Mouse (Mus musculus): Measurements from ENCODE around the gene Birc2. TPM values are rescaled to one million over a fixed set of nuclear protein-coding genes. Genes with fewer than 3 reads are reported as not detected.

Gene Birc2
- polyA plus RNA-seq, 3 experiments from 2014 or later = 110 to 127 (median 119) TPM

DNA sequence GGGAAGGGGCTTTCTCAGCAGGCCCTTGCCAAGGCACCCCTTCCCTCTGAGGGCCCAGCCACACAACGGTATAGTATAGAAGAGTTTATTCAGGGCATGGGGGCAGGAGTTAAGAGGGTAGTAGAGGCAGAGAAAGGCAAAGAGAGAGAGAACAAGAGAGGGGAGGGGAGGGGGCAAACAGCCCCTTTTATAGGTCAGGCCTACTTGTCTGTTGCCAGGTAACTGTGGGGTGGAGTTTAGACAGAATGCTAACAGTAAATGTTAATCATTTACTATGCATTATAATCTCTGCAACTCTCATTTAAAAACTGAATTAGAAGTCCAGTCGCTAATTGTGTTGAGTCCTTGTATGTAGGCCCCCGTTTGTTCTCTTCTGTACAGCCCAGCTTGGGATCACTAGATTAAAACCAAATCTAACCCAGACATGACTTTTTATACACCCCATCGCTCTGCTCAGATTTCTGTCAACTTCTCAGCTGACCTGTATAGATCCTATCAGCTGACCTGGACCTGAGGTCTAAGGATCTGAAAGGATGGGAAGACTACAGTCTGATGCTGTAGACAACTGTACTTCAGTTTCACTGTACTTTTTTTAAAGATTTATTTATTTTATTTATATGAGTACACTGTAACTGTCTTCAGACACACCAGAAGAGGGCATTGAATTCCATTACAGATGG is 8.5 kb upstream of the Birc2 start:
- ATAC-seq = no peak

DNA sequence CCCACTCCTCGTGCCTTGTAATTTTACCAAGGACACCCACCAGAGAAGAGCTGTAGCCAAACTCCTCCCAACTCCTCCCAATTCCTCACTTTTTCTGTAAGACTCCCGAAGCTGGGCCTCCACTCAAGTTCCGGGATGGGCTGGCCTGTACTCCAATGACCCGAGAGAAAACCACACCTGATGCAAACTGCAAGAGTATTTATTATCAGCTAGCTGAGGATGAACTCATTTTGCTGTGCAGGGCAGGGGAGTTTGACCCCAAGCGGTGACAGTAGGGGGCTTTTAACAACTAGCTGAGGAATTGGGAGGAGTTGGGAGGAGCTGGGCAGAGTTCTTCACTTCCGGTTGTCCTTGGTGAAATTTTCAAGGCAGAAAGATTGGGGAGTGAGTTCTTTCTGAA is 4.4 kb upstream of the Birc2 start:
- ATAC-seq = no peak

DNA sequence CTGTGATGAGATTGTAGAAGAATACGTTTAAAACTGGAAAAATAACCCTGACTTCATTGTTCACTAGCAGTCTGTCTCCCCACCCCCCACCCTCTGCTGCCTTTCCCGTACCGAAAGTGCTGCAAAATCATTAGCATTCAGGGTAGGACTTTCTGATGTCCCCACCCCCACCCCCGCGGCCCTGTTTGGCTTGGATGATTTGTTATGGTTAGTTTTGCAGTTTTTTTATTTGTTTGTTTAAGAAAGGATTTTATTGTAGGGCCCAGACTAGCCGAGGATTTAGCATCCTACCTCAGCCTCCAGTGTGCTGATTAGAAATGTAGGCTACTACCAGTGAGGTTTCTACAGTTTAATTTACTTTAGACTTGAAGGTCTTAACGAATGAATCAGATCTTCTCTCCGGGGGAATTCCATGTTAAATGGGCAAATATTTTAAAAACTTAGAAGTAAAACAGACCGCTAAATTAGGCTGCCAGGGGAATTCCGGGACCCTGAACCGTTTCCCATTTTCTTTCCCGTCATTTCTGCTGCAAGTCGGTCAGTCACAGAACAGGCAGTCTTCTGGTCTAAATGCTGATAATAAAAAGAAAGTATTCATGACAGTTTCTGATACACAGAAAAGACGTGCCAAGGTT is 1.1 kb upstream of the Birc2 start:
- peak; percentile 16 for ATAC-seq

DNA sequence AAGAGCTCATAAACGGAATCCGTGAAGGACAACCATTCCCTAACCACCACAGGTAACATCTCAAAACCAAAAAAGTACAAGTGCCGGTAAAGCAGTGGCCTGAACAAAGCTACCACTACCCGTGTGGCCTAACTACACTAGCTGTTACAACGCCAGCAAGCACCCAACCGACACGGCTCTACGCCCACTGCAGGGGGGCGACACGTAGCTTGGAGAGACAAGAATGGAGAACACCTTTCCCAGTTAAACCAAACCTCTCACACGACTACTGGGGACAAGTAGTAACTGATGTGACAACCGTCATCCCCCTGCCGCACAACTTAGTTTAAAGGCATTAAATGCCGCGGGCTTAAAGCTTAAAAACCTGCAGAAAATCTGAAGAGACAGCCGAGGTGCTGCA is 533 bp downstream of the Birc2 start:
- peak; percentile 12 for ATAC-seq

DNA sequence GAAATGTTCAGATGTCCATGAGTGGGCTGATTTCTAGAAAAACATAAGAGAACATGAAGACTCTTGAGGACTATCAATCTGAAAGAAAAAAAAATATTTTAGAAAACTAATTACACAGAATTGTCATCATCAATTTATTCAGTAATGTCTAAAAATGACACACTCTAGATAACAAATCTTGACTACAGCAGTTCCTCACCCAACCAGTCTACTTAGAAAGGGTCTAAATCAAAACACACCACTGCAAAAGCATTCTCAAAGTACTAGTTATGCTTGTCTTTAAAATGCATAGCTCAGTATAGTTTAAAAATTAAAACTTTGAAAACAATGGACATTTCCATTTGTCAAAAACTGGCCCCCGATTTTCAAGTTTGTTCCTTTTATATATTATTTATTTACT is 1.6 kb downstream of the Birc2 start:
- no peak for ATAC-seq

DNA sequence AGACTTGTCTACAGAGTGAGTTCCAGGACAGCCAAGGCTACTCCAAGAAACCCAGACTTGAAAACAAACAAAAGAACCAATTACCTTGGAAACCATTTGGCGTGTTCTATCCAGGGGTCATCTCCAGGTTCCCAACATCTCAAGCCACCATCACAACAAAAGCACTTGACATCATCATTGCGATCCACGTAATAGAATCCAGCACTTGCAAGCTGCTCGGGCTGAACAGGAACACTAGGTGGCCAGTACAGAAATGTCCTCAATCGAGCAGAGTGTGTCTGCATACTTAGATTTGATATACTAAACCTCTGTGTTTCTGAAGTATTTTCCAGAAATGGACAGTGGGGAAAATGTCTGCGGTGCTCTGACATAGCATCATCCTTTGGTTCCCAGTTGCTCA is 3.4 kb downstream of the Birc2 start:
- ATAC-seq = no peak

DNA sequence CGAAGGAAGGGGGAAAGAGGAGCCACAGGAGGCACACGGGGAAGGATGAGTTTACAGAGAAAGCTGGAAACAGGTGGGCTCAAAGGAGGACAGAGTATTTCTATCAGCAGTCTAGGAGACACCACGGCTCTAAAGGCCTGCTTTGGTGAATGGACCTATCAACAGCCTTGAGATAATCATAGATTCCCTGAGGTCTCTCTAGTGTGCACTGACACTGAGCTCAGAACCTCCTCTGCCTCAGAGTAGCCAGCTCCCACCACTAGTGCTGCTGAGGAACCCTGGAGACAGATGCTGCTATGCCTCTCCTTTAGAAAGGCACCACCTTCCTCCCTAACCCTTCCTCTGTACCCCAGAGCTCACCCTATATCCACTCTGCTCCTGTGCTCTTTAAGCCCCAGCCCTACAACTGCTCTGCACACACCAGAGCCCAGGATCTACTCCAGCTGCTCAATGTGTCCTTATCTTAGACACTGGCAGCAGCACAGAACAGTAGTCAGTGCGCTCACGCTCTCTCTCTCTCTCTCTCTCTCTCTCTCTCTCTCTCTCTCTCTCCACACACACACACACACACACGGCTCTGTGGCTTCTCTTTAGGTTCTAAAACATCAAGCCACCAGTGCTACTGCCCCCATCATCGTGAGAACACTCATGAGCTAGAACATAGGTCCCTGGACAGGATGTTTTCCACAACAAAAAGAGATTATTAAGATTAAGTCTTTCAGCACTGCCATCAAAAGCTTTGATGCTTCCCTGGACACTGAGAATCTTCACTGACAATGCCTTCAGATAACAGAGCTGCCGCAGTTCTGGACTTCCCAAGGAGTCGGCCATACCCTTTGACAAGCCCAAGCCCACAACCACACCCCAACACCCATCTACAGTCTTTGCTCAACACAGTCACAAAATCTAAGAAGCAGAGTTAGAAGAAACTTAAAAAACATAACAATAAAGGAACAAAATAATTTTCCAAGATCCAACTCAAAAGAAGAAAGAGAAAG is 7.0 kb downstream of the Birc2 start:
- peak; percentile 60 for ATAC-seq

DNA sequence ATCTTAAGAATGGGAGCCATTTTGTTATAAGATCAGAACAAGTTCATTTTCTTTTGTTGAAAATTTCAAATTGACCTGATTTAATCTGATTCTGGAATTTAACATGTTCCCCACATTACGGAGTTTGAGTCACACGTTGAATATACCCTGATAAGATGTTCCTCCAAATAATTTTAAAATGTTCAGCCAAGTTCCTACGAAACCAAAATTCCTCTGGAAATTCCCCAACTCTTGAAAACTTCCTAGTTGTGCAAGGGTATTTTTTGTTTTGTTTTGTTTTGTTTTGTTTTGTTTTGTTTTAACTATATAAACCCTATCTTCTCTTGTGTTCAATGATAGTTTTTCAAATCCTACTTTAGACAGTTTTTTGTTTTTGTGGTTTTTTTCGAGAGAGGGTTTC is 8.2 kb downstream of the Birc2 start:
- ATAC-seq = no peak

DNA sequence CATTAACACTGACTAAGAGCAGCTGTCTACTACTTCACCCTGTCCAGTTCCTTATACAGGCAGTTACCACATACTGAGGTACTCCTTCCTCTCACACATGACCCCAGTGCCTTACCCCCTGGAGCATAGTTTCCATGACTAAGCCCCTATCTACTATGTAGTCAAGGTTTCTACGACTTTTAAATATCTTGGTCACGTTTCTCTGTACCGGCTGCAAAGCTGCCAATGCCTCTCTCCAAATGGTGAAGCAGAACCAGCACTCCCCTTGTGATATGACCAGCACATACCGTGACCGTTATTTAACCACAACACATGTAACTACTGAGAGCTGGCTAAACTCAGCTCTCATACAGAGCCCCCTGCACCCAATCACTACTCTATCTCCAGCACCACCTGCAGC is 11.9 kb downstream of the Birc2 start:
- no peak for ATAC-seq

DNA sequence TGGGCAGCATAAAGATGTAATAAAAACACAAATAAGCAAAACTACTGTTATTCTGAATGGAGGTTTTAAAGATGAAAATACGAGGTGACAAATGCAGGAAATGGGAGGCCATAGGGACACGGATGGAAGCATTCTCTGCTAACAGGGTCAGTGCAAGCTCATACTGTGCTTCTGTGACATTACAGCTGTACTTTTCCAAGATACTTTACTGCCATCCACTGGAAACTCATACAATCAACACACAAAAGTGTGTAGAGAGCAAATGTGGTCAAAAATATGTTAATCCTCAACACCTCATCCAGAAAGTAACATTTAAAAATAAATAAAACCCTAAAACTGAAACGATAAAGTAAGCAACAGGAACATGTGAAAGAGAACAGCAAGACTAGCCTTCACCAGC is 14.1 kb downstream of the Birc2 start:
- no peak for ATAC-seq

DNA sequence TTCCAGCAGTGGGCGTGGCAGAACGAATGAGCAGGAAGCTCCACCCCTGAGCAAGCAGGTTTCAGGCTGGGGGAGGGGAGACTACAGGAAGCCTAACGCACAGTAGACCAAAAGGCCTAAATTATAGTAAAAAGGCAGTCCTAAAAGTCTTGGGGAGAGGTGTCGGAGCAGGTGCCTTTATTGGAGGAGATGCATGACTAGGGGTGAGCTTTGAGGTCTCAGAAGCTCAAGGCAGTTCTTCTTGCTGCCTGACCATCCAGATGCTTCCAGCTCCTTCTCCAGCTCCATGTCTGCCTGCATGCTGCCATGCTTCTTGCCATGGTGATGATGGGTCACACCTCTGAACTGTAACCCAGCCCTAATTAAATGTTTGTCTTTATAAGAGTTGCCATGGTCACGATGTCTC is 31.8 kb downstream of the Birc2 start:
- ATAC-seq = peak; percentile 46

DNA sequence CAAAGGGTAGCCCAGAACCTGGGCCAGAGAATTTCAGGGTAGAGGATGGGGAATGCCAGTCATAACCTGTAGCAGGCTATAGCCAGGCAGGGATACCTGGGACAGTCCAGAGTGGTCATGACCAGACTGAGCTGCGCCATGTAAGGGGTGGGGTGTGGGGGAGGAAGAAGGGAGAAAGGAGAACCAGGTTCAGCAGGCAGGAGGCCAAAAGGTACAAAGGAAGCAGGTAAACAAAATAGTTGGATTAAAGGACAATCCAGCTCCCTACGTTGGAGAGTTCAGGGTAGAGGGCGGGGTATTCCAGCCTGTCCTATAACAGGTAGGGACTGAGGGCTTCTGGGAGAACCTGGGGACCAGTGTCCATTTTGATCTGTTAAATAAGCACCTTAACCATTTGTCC is 38.3 kb downstream of the Birc2 start:
- ATAC-seq = no peak

DNA sequence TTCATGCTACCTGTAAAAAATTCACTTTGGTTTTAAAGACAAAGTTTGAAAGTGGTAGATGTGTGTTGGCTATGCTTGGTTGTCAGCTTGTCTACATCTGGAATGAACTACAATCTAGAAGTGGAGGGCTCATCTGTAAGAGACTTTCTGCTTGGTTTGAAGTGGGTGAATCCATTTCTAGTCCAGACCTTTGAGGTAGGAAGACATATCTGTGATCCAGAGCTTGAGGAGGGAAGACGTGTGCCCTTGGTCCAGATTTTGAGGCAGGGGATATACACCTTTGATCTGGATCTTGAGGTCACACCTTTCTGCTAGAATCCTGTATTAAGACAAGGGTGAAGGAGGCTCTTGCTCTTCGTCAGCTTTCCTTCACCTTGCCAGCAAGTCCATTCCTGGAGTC is 39.3 kb downstream of the Birc2 start:
- ATAC-seq = no peak

DNA sequence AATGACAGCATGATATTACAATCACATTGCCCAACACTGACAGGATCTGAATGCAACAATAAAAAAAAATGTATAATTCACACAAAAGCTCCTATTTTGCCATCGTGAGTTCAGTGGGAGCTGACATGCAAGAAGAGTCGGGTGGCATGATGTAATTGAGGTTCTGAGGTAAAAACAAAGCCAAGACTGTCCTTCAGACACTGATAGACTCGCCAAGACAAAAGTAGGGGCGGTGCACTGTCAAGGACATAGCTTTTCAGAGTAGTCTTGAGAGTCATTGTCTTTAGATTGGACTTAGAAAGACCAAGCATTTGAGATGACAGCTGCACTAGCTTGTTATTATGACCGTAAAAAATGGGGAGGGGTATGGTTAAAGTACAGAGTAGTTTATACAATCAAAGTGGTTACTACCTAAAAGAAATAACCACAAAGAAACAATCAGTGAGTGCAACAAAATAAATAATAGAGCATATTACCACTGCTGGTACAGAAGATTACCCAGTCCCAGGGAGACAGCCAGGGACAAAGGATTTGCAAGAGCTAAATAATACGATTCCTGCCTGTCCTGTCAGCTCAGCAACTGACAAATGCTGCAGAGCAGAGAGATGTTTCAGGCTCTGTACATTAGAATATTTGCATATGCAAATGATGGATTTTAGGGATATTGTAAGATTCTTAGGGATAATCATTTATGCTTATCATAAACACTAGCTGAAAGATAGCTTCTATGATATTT is 40.6 kb downstream of the Birc2 start:
- no peak for ATAC-seq

DNA sequence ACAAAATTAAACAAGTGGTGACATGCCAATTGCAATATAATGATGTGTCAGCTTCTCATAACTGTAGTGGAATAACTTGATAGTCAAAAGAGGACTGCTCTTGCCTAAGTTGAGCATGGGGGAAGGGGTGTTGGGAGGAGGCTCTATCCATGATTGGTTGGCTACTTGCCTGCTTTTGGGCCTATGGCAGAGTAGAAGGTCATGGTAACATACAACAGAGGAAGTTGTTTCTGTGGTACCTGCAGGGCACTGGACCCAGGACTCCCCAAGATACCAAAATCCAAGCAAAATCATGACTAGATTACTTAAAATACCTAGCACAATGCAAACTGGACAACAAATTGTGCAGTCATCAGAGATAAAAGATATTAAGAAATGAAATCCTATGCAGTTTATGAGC is 41.3 kb downstream of the Birc2 start:
- ATAC-seq = no peak

DNA sequence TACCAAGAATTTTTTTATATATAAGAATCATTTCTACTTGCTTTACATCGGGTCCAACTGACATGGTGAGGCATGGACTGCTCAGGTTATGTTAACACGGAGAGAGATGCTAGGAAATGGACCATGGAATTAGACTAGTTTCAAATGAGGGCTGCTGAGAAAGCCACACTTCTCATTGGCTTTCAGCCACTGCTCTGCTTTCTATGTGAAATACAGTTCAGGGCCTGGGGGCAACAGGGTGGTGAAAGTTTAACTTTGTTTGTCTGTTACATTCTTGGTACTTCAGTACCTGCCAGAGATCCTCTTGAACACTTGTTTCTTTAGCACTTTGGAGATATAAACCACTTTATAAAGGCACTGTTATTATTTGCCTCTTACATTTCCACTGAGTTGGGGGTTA is 43.3 kb downstream of the Birc2 start:
- no peak for ATAC-seq

DNA sequence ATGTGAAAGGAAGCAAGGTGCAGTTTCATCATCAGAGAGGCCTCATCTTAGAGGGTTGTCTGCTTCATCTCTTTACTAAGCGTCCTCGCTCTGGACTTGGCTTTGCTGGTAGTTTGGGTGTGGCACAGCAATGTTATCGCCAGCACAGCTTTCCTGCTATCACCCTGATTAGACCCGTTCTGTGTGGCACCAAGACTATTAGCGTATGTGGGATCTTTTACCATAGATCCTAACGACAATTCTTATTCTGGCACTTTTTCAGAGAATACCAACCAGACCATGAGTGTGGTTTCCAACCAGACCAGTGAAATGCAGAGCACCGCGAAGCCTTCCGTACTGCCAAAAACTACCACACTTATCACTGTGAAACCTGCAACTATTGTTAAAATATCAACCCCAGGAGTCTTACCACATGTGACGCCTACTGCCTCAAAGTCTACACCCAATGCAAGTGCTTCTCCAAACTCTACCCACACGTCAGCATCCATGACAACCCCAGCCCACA is 46.2 kb downstream of the Birc2 start:
- no peak for ATAC-seq

DNA sequence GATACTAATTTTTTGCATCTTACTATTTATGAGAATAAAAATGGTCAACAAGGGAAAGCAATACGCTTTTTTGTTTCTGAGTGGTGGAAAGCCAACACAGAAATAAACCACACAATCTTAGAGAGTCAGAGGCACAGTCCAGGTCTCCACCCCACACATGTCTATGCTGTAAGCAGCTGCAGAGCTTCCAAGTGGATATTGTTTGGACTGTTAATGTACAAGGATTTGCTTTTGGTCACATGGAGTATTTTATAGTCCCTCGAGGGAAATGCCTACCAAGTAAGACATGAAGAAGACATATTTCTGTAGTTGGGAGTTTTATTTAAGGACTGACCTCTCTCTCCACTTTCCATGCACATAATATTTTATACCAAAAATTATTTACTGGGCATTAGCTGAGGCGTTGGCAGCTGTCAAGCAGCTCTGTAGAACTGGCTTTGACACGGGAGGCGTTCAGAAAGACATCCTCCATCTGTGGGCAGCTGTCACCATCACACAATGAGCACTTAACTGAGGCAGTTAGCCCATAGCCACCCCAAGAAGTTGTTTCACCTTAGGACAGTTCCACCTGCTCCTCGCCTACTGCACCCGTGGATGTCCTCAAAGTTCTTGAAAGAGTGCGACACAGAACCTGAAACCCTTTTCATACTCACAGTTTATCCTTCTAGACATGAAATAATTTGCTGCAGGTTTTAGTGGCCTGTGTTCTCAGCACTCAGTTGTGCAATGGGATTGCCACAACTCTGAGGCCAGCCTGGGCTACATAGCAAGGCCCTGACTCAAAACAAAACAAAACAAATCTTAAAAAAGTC is 46.9 kb downstream of the Birc2 start:
- ATAC-seq = no peak

DNA sequence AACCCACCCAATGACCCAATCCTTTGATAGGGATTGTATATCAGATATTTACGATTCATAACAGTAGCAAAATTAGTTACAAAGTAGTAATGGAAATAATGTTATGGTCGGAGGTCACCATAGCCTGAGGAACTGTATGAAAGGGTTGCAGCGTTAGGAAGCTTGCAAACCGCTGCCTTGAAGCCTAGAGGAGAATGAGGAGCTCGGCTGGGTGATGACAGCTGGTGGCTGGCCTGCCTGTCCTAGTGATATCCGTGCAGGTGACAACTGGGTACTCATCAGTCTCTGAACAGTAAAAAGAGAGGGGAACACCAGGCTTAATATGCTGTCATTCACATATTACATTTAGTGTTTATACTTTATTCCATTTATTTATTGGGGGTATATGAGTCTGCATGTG is 48.5 kb downstream of the Birc2 start:
- ATAC-seq = no peak

DNA sequence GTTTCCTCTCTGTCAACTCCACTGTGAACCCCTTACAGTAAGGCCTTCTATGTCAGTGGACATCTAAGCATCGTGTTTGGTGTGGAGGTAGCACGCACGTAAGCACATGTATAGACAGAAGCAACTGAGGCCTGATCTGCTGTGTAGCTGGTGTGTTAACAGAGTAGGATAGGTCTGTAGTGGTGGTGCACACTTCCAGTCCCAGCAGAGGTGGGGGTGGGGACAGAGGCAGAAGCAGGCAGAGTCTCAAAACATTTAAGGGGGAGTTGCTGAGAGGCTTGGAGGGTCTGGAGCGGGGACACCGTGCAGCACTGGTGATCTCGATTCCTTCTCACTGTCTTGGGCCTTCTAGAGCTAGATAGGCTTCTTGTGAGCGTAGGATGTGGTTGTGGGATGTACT is 50.8 kb downstream of the Birc2 start:
- ATAC-seq = no peak

DNA sequence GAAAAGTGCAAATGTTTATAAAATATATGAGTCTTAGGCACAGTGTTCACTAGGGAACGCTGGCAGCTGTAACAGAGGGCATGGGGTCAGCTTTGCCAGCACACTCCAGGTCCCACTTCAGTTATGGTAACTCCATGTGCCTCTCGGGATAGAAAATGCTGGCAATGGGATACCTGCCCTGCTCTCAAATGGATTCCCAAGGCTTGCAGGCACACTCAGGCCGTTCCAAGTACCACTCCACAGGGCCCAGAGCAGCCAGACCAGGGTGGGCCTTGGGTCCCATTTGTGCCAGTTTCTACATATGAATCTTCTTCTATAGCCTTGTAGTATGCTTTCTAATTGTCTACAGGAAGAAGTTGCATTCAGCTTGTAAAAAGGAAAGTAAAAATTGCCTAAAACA is 51.5 kb downstream of the Birc2 start:
- ATAC-seq = no peak

DNA sequence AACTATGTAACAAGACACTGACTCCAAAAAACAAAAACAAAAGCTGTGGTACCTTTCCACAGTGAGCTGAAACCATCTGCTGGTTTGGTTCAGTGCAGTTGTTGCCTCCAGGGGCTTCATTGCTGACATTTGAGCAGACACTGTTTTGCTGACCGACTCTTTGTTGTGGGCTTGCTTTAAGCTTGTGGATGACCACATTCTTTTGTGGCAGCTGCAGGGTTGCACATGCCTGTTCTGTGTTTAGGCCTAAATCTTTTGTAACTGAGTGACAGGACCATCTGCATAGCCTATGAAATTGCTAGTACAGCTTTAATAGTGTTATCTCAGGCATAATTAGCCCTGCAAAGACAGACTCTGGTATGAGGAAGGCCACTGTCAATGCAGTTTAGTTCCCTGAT is 52.2 kb downstream of the Birc2 start:
- no peak for ATAC-seq
